Comparison of ENCODE assay signal across 23 mouse cellular contexts in the genomic region with DNA sequence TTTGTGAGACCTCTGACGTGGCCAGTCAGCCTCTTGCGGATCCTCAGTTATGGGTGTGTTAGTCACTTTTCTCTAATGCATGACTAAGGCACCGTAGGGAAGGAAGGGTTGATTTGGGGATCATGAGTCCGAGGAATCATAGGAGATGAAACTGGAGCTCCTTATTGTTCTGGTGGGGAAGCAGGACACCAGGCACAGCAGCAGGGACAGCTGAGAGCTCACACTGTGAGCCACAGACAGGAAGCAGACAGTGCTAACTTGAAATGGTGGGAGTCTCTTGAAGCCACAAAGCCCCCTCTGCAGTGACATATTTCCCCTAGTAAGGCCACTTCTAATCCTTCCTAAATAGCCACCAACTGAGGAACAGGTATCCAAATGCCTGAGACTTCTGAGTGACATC. TPM values are rescaled to one million over a fixed set of nuclear protein-coding genes. Genes with fewer than 3 reads are reported as not detected.
"Had no signal": no experiment of that assay in that cellular context is flagged by ENCODE, and none has a peak within 500 bp of the region (broad histone marks: within the 10 kb centered on the region; RNA-seq: fewer than 3 reads in every experiment).

No protein-coding gene starts in this region.

- H3K27ac ChIP-seq: lung, embryonic 15.5 days; midbrain, embryonic 10.5 days; midbrain, embryonic 12.5 days; neural tube, embryonic 12.5 days; stomach, embryonic 15.5 days; stomach, postnatal 0 days had no signal

- ATAC-seq: liver, postnatal 0 days; lung, postnatal 0 days; midbrain, embryonic 16.5 days had no signal

- H3K9me3 ChIP-seq: lung, embryonic 15.5 days; midbrain, embryonic 10.5 days; midbrain, embryonic 12.5 days; neural tube, embryonic 12.5 days; stomach, embryonic 15.5 days had no signal

- H3K36me3 ChIP-seq: lung, embryonic 15.5 days; stomach, embryonic 15.5 days had no signal

- DNase-seq: liver, postnatal 0 days; lung, adult 2 months; lung, postnatal 14 days; lung, postnatal 4 days; midbrain, embryonic 14.5 days; right cerebral cortex, postnatal 14 days; thymus, adult 2 months; thymus, postnatal 25 days; thymus, postnatal 4 days had no signal

- H3K4me2 ChIP-seq: lung, embryonic 15.5 days; midbrain, embryonic 12.5 days; neural tube, embryonic 12.5 days; stomach, embryonic 15.5 days had no signal

- H3K4me3 ChIP-seq: lung, embryonic 15.5 days; midbrain, embryonic 10.5 days; midbrain, embryonic 12.5 days; neural tube, embryonic 12.5 days; stomach, embryonic 15.5 days had no signal

- H3K27me3 ChIP-seq: lung, embryonic 15.5 days; midbrain, embryonic 12.5 days; neural tube, embryonic 12.5 days; stomach, embryonic 15.5 days had no signal

- H3K9ac ChIP-seq: liver, postnatal 0 days; lung, embryonic 15.5 days; midbrain, embryonic 12.5 days; neural tube, embryonic 12.5 days; stomach, embryonic 15.5 days had no signal

- H3K4me1 ChIP-seq: lung, embryonic 15.5 days; midbrain, embryonic 10.5 days; midbrain, embryonic 12.5 days; neural tube, embryonic 12.5 days; stomach, embryonic 15.5 days had no signal

RNA-seq across cellular contexts. Expression of a gene that starts 22.8 kb away (rescaled TPM):
- total RNA-seq: neutrophil, adult 5-6 weeks had no signal

RNA-seq across cellular contexts. Expression of a gene that starts 38.4 kb away (rescaled TPM):
- total RNA-seq: megakaryocyte, adult 5-6 weeks; megakaryocyte-erythroid progenitor cell, adult 5-6 weeks; neutrophil, adult 5-6 weeks had no signal
- polyA plus RNA-seq: liver, postnatal 0 days; lung, embryonic 15.5 days; lung, postnatal 0 days; midbrain, embryonic 10.5 days; midbrain, embryonic 12.5 days; midbrain, embryonic 14.5 days; midbrain, embryonic 16.5 days; neural tube, embryonic 12.5 days; neural tube, embryonic 14.5 days; spleen, adult 2 months; stomach, embryonic 15.5 days; stomach, postnatal 0 days; thymus, adult 2 months; urinary bladder, adult 2 months had no signal
